ENCODE assay signal across 10 mouse cellular contexts in genomic region chr4:141069731-141070130, GRCm38 (mm10). TPM values are rescaled to one million over a fixed set of nuclear protein-coding genes. Genes with fewer than 3 reads are reported as not detected.
A peak's percentile ranks its signal among the peaks of the same experiment; 100 is the strongest.
DNase-seq lines count a peak whose midpoint lies in the region; ATAC-seq and TF ChIP-seq lines count a peak whose summit lies in the region.
"Had no signal": no experiment of that assay in that cellular context is flagged by ENCODE, and none has a peak within 500 bp of the region (broad histone marks: within the 10 kb centered on the region; RNA-seq: fewer than 3 reads in every experiment).

No protein-coding gene starts in this region.

- peaks cover 29% of the 10 kb centered on the region for H3K36me3 ChIP-seq in midbrain, embryonic 11.5 days (ENCODE audit: control insufficient read depth, insufficient read depth, low read length)
- peaks cover 88% of the 10 kb centered on the region for H3K36me3 ChIP-seq in midbrain, embryonic 13.5 days
- H3K36me3 ChIP-seq in lung, postnatal 0 days (ENCODE audit: insufficient read depth, low read length): peaks cover 36% of the 10 kb centered on the region; the same call in 1 of the 2 replicates

- no peak overlapping the region for H3K9ac ChIP-seq in midbrain, embryonic 11.5 days (ENCODE audit: low read length)
- no peak overlapping the region for H3K9ac ChIP-seq in midbrain, embryonic 13.5 days (replicated peaks)
- H3K9ac ChIP-seq in lung, postnatal 0 days (replicated peaks; ENCODE audit: low read depth): no peak overlapping the region
- H3K9ac ChIP-seq: embryonic facial prominence, embryonic 15.5 days had no signal

- no peak overlapping the region for H3K27ac ChIP-seq in midbrain, embryonic 11.5 days (ENCODE audit: low read depth, low read length)
- no peak overlapping the region for H3K27ac ChIP-seq in midbrain, embryonic 13.5 days
- no peak overlapping the region for H3K27ac ChIP-seq in lung, postnatal 0 days (ENCODE audit: low read length)
- H3K27ac ChIP-seq: embryonic facial prominence, embryonic 15.5 days had no signal

- H3K27me3 ChIP-seq in midbrain, embryonic 11.5 days (ENCODE audit: control insufficient read depth, insufficient read depth, low read length): no peaks in the 10 kb centered on the region
- H3K27me3 ChIP-seq in midbrain, embryonic 13.5 days: no peaks in the 10 kb centered on the region
- H3K27me3 ChIP-seq in lung, postnatal 0 days (replicated peaks; ENCODE audit: insufficient read depth, low read length): no peaks in the 10 kb centered on the region
- H3K27me3 ChIP-seq: embryonic facial prominence, embryonic 15.5 days; megakaryocyte, embryonic 14.5 days had no signal

- DNase-seq in midbrain, embryonic 11.5 days (ENCODE audit: low spot score, missing footprints): peak; percentile 94
- DNase-seq in NIH3T3 (ENCODE audit: low read depth): peak; percentile 76
- DNase-seq in embryo, embryonic 10.5 days (ENCODE audit: low spot score): peak; percentile 74
- DNase-seq in induced T-regulatory cell, adult 2 months (ENCODE audit: low read depth): peak; percentile 82
- peak; percentile 88 for DNase-seq in lung, postnatal 0 days (ENCODE audit: low spot score)
- peak; percentile 28 to 48 for DNase-seq in spleen, postnatal 36 days (ENCODE audit: low spot score in 2 of 2)
- DNase-seq in layer of hippocampus, adult 9-10 months (ENCODE audit: low spot score): no peak

- TF ChIP-seq EP300 in lung, postnatal 0 days (IDR thresholded peaks at IDR 0.05): no peak

- TF ChIP-seq CTCF in lung, postnatal 0 days (IDR thresholded peaks at IDR 0.05): peak; percentile 96

- no peak overlapping the region for H3K4me3 ChIP-seq in midbrain, embryonic 11.5 days (ENCODE audit: low read depth, low read length)
- no peak overlapping the region for H3K4me3 ChIP-seq in midbrain, embryonic 13.5 days (replicated peaks)
- no peak overlapping the region for H3K4me3 ChIP-seq in lung, postnatal 0 days (ENCODE audit: low read depth, low read length)
- H3K4me3 ChIP-seq: embryonic facial prominence, embryonic 15.5 days; megakaryocyte, embryonic 14.5 days had no signal

- 66% methylated on average over 4 of the region's 4 CpGs for WGBS in midbrain, embryonic 11.5 days
- 64% methylated on average over 4 of the region's 4 CpGs for WGBS in midbrain, embryonic 13.5 days
- WGBS in lung, postnatal 0 days: 47% methylated on average over 4 of the region's 4 CpGs

- H3K9me3 ChIP-seq in midbrain, embryonic 11.5 days (ENCODE audit: control insufficient read depth, low read length): no peaks in the 10 kb centered on the region
- no peaks in the 10 kb centered on the region for H3K9me3 ChIP-seq in midbrain, embryonic 13.5 days
- no peaks in the 10 kb centered on the region for H3K9me3 ChIP-seq in lung, postnatal 0 days (ENCODE audit: low read length)
- H3K9me3 ChIP-seq: embryonic facial prominence, embryonic 15.5 days; megakaryocyte, embryonic 14.5 days had no signal

- no peak overlapping the region for H3K4me2 ChIP-seq in midbrain, embryonic 11.5 days
- H3K4me2 ChIP-seq in midbrain, embryonic 13.5 days (replicated peaks): no peak overlapping the region
- no peak overlapping the region for H3K4me2 ChIP-seq in lung, postnatal 0 days (replicated peaks; ENCODE audit: low read depth, low read length)
- H3K4me2 ChIP-seq: embryonic facial prominence, embryonic 15.5 days had no signal

- ATAC-seq in midbrain, embryonic 11.5 days (ENCODE audit: low FRiP score): peak; percentile 49; the same call in 1 of the 2 replicates
- no peak for ATAC-seq in midbrain, embryonic 13.5 days
- ATAC-seq in lung, postnatal 0 days: peak; percentile 62

- H3K4me1 ChIP-seq in midbrain, embryonic 11.5 days (ENCODE audit: control insufficient read depth, insufficient read depth, low read length): no peaks in the 10 kb centered on the region
- H3K4me1 ChIP-seq in midbrain, embryonic 13.5 days (replicated peaks): no peaks in the 10 kb centered on the region
- H3K4me1 ChIP-seq in lung, postnatal 0 days (ENCODE audit: insufficient read depth, low read depth, low read length): no peaks in the 10 kb centered on the region

RNA-seq across cellular contexts. Expression of gene Necap2, which starts 8.4 kb away (rescaled TPM):
- polyA plus RNA-seq in midbrain, embryonic 11.5 days (2014; fragmentation: Nextera tagmentation; extraction: Ambion mirVana): 40.0 and 43.5 TPM in 2 replicates
- 47.2 and 52.3 TPM in 2 replicates for polyA plus RNA-seq in midbrain, embryonic 13.5 days (2015; fragmentation: Nextera tagmentation; extraction: Ambion mirVana)
- 102 and 110 TPM in 2 replicates for polyA plus RNA-seq in lung, postnatal 0 days (2015; fragmentation: Nextera tagmentation; extraction: Ambion mirVana)

RNA-seq across cellular contexts. Expression of gene Crocc, which starts 9.4 kb away (rescaled TPM):
- polyA plus RNA-seq in midbrain, embryonic 11.5 days (2014; fragmentation: Nextera tagmentation; extraction: Ambion mirVana): 6.3 and 8.3 TPM in 2 replicates
- 6.8 and 8.8 TPM in 2 replicates for polyA plus RNA-seq in midbrain, embryonic 13.5 days (2015; fragmentation: Nextera tagmentation; extraction: Ambion mirVana)
- polyA plus RNA-seq in lung, postnatal 0 days (2015; fragmentation: Nextera tagmentation; extraction: Ambion mirVana): 2.3 and 2.9 TPM in 2 replicates

RNA-seq across cellular contexts. Expression of gene Spata21, which starts 18.4 kb away (rescaled TPM):
- polyA plus RNA-seq in midbrain, embryonic 11.5 days (2014; fragmentation: Nextera tagmentation; extraction: Ambion mirVana): not detected in 2 replicates
- 0.22 TPM in 1 of 2 replicates, not detected in the other for polyA plus RNA-seq in midbrain, embryonic 13.5 days (2015; fragmentation: Nextera tagmentation; extraction: Ambion mirVana)
- 0.13 and 0.27 TPM in 2 replicates for polyA plus RNA-seq in lung, postnatal 0 days (2015; fragmentation: Nextera tagmentation; extraction: Ambion mirVana)

RNA-seq across cellular contexts. Expression of gene Mfap2, which starts 59.5 kb away (rescaled TPM):
- polyA plus RNA-seq in midbrain, embryonic 11.5 days (2014; fragmentation: Nextera tagmentation; extraction: Ambion mirVana): 250 and 254 TPM in 2 replicates
- polyA plus RNA-seq in midbrain, embryonic 13.5 days (2015; fragmentation: Nextera tagmentation; extraction: Ambion mirVana): 181 and 207 TPM in 2 replicates
- polyA plus RNA-seq in lung, postnatal 0 days (2015; fragmentation: Nextera tagmentation; extraction: Ambion mirVana): 398 and 422 TPM in 2 replicates
